9 mouse cellular contexts compared by ENCODE assay signal in genomic region chr17:50025173-50025626, GRCm38 (mm10).
DNase-seq lines count a peak whose midpoint lies in the region; ATAC-seq and TF ChIP-seq lines count a peak whose summit lies in the region.
"Had no signal": no experiment of that assay in that cellular context is flagged by ENCODE, and none has a peak within 500 bp of the region (broad histone marks: within the 10 kb centered on the region; RNA-seq: fewer than 3 reads in every experiment).

No protein-coding gene starts in this region.

- 0 out of 2 replicates have a peak, but pooled peaks cover 5% of the 10 kb centered on the region for H3K4me1 ChIP-seq in heart, embryonic 11.5 days (ENCODE audit: control insufficient read depth, insufficient read depth, low read length)
- H3K4me1 ChIP-seq in forebrain, postnatal 0 days (ENCODE audit: insufficient read depth), result peaks cover 12% of the 10 kb centered on the region
- H3K4me1 ChIP-seq in midbrain, embryonic 15.5 days, result peaks cover 21% of the 10 kb centered on the region

- WGBS in heart, embryonic 11.5 days (ENCODE audit: insufficient replicate concordance), result 39% methylated on average over 4 of the region's 4 CpGs
- 57% methylated on average over 4 of the region's 4 CpGs for WGBS in forebrain, postnatal 0 days
- WGBS in midbrain, embryonic 15.5 days, result 44% methylated on average over 4 of the region's 4 CpGs

- ATAC-seq in heart, embryonic 11.5 days (replicated peaks; ENCODE audit: insufficient number of reproducible peaks, low FRiP score, low TSS enrichment), result no peak
- ATAC-seq in CD4-positive, CD25-positive, alpha-beta regulatory T cell, adult 4 months, result peak; percentile 70
- ATAC-seq in hematopoietic stem cell, adult 5-6 weeks (replicated peaks in 1 of 2; ENCODE audit: insufficient read depth in 1 of 2, low FRiP score in 2 of 2, low TSS enrichment in 1 of 2, low read depth in 1 of 2, poor library complexity in 2 of 2, severe bottlenecking in 2 of 2), result peak; percentile 32 to 44
- no peak for ATAC-seq in forebrain, postnatal 0 days
- no peak for ATAC-seq in midbrain, embryonic 15.5 days (replicated peaks)

- no peaks in the 10 kb centered on the region for H3K36me3 ChIP-seq in heart, embryonic 11.5 days (ENCODE audit: control insufficient read depth, insufficient read depth, low read length)
- no peaks in the 10 kb centered on the region for H3K36me3 ChIP-seq in forebrain, postnatal 0 days (ENCODE audit: insufficient read depth)
- no peaks in the 10 kb centered on the region for H3K36me3 ChIP-seq in midbrain, embryonic 15.5 days (replicated peaks)
- H3K36me3 ChIP-seq: neural tube, embryonic 12.5 days had no signal

- DNase-seq in heart, adult 18-20 months, result peak; percentile 58 to 82
- peak; percentile 66 to 70 for DNase-seq in lung, postnatal 4 days
- no peak for DNase-seq in forebrain, postnatal 0 days
- DNase-seq in adrenal gland, adult 2 months, result no peak

- H3K4me2 ChIP-seq in heart, embryonic 11.5 days, result no peak overlapping the region
- H3K4me2 ChIP-seq in forebrain, postnatal 0 days (ENCODE audit: low read depth), result no peak overlapping the region
- no peak overlapping the region for H3K4me2 ChIP-seq in midbrain, embryonic 15.5 days
- H3K4me2 ChIP-seq: neural tube, embryonic 12.5 days had no signal

- no peak overlapping the region for H3K9ac ChIP-seq in heart, embryonic 11.5 days (ENCODE audit: low read depth, low read length)
- no peak overlapping the region for H3K9ac ChIP-seq in forebrain, postnatal 0 days
- no peak overlapping the region for H3K9ac ChIP-seq in midbrain, embryonic 15.5 days
- H3K9ac ChIP-seq: neural tube, embryonic 12.5 days had no signal

- H3K4me3 ChIP-seq in heart, embryonic 11.5 days (ENCODE audit: low read depth, low read length), result no peak overlapping the region
- no peak overlapping the region for H3K4me3 ChIP-seq in forebrain, postnatal 0 days (ENCODE audit: low read depth, low read length)
- H3K4me3 ChIP-seq in midbrain, embryonic 15.5 days, result no peak overlapping the region
- H3K4me3 ChIP-seq: neural tube, embryonic 12.5 days had no signal

- no peak overlapping the region for H3K27ac ChIP-seq in heart, embryonic 11.5 days (ENCODE audit: low read depth, low read length)
- no peak overlapping the region for H3K27ac ChIP-seq in forebrain, postnatal 0 days (ENCODE audit: low read depth, low read length)
- H3K27ac ChIP-seq in midbrain, embryonic 15.5 days, result no peak overlapping the region
- H3K27ac ChIP-seq: neural tube, embryonic 12.5 days had no signal

- TF ChIP-seq CTCF in forebrain, postnatal 0 days (IDR thresholded peaks at IDR 0.05; ENCODE audit: low read depth), result no peak

- H3K9me3 ChIP-seq in heart, embryonic 11.5 days (replicated peaks; ENCODE audit: control insufficient read depth, low read length), result no peaks in the 10 kb centered on the region
- no peaks in the 10 kb centered on the region for H3K9me3 ChIP-seq in forebrain, postnatal 0 days (ENCODE audit: low read length)
- H3K9me3 ChIP-seq in midbrain, embryonic 15.5 days, result no peaks in the 10 kb centered on the region
- H3K9me3 ChIP-seq: neural tube, embryonic 12.5 days had no signal

- no peaks in the 10 kb centered on the region for H3K27me3 ChIP-seq in heart, embryonic 11.5 days (ENCODE audit: control insufficient read depth, insufficient read depth, low read length)
- no peaks in the 10 kb centered on the region for H3K27me3 ChIP-seq in forebrain, postnatal 0 days (ENCODE audit: insufficient read depth, low read length)
- H3K27me3 ChIP-seq in midbrain, embryonic 15.5 days (replicated peaks), result no peaks in the 10 kb centered on the region
- H3K27me3 ChIP-seq: neural tube, embryonic 12.5 days had no signal

Comparison
In these comparisons a context has a peak if more than half of its experiments do, and no peak if none do; other contexts are left out.
1. DNase-seq: peak in heart, adult 18-20 months (2 of 2) and lung, postnatal 4 days (2 of 2); none in forebrain, postnatal 0 days (single experiment) and adrenal gland, adult 2 months (single experiment).
2. ATAC-seq: peak in CD4-positive, CD25-positive, alpha-beta regulatory T cell, adult 4 months (single experiment) and hematopoietic stem cell, adult 5-6 weeks (2 of 2); none in heart, embryonic 11.5 days (single experiment), forebrain, postnatal 0 days (single experiment) and midbrain, embryonic 15.5 days (single experiment).